Mouse (Mus musculus) adrenal gland, adult 8-10 months (tissue): ENCODE results near the gene Vmn2r95. TPM values are rescaled to one million over a fixed set of nuclear protein-coding genes. Genes with fewer than 3 reads are reported as not detected.
"Not testable (repeated sequence)": the region's sequence is repeated elsewhere in the genome, so short reads cannot be mapped to it uniquely, and the experiment has no call there.

Source experiments
- DNase-seq: peaks from one replicate; pipeline ENCODE4 v3.0.0; 2022
- total RNA-seq, 4 experiments: library from RNA; stranded (reverse); gene quantifications; 2 replicates each; pipeline ENCODE4 v1.2.4; 2022

Gene Vmn2r95
- total RNA-seq: under 1 TPM in 1 of 4 experiments, not detected in 3; 0.05 TPM

DNA sequence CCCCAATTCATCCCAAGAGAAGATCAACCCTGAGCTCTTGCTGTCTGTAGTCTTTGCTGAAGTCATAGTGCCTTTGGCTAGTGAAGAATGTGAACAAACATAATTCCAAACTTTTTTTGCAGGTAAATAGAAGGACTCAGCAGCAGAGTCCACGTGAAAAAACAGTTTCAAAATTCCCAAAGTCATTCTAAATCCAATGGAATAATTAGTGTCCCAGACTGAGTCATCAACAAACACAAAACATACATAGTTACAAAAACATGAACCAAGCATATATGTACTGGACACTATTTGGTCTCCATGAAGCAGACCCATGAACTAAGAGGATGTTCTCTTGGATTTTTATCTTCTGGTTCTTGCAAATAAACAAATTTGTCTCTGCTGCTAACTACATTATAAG, at the start of gene Vmn2r95:
Vmn2r95 (plus strand) TSS at position 301 of the 400 bp plus-strand sequence.
- no peak for DNase-seq

DNA sequence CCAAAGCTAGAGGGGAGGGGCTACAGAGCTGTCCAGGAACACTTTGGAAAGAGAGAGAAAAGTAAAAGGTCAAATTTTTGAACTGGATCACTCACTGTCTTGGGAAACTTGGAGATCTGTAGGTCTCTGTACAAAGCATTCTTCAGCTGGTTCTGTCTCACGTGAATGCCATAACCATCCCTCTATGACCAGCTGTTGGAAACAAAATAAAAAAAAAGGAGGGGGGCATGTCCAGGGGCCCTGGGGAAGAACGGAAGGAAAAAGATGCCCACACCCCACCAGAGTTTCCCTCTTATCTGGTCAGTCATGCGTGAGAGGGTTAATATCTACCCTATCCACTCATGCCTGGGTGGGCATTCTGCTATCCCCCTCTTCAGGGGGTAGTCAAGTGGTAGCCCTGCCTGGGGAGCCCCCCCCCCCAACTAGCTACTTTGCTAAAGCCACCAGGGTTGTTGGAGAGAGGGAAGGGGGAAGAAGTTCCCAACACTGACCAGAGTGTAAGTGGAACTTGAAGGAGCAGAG, 31.8 kb downstream of the Vmn2r95 start:
- DNase-seq: no peak

DNA sequence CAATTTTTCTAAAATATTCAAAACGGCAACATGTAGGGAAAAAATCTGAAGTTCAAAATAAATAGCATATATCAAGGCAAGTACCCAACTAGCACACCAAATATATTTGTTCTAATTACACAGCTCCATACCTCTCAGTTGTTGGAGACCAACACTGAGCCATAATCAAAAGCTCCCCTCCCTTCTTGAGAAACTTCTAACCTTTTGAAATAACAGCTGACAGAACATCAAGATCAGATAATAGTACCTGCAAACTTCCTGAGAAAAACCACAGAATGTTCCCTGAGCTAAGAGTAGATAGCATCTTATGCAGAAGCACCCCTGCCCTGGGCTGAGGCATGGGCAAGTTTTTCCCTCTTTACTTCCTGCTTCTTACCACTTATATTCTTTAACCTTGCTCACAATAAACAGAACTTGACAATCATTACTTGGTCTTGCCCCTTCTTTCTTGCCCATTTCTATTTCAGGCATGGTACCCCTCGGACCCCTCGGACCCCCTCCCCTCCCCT, 34.3 kb downstream of the Vmn2r95 start:
- DNase-seq: not testable (repeated sequence)

DNA sequence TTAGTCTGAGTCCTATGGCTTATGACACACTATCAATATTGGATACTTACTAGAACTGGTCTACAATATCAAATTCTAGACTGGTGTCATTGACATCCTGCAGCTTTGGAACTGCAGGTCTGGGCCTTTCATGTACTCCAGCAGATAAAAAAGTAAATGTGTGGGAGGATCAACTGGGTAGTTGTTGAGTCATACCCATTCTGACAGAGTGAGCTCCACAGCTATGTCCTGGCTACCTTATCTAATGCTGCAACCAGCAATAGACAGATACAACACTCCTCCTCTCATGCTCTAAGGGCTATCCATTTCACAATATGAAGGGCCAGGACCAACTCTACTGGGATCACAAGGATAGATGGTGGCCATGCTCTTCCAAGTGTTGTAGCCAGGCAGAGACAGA, 38.8 kb downstream of the Vmn2r95 start:
- DNase-seq: no peak

DNA sequence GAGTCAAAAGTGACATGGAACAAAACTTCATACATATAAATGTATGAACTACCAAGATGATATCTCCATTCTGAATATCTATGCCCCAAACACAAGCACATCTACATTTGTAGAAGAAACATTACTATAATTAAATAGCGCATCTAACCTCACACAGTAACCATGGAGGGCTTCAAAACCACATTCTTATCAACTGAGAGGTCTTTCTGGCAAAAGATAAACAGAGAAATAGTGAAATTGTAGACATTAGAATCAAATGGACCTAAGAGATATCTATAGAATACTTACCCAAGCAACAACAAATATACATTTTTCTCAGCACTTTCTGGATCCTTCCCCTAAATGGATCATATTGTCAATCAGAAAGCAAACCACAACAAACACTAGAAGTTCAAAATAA, 56.0 kb downstream of the Vmn2r95 start:
- no peak for DNase-seq

Other genes starting within 250 kb of the Vmn2r95 start
- not detected for gene Vmn2r94, start 146.3 kb upstream of the Vmn2r95 start, total RNA-seq
- not detected for gene Vmn2r93, start 126.0 kb upstream of the Vmn2r95 start, total RNA-seq
- under 1 TPM in 3 of 4 experiments, not detected in 1; 0.03 to 0.11 (median 0.06) TPM for gene Vmn2r96, start 149.1 kb downstream of the Vmn2r95 start, total RNA-seq